Mouse (Mus musculus): ENCODE data around the gene Cnot3.
"Not testable (repeated sequence)": the region's sequence is repeated elsewhere in the genome, so short reads cannot be mapped to it uniquely, and the experiment has no call there.

Gene Cnot3

DNA sequence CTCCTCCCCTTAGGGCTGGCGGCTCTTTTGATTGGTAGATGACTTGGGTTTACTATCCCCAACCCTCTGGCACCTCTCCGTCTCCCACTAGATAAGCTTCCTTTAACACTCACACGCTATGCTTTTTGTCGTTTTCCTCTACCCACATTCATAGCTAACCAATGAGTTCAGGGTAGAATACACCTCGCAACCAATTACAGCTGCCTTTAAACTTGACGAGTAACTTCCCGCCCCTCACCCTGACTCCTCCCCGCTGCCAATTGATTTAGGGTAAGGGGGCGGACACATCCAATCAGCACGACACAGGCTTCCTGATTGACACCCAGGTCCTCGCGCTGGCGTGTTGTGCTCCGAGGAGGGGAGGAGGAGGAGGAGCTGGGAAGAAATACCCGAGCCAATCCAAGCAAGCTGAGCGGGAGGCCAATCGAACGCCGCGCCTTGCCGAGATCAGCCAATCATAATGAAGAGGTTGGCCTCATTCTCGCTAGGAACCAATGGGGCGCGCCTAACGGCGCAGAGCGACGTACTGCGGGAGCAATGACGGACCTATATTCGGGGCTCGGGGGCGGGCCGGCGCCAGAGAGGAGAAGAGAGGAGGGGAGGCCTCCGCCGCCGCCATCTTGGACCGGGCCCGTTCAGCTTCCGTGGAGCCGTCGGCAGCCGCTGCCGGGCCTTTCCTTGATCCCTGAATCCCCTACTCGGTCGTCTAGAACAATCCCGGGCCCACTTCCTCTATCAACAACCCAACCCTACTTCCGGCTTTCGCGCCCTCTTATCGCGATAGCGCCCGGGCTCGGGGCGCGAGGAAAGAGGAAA, at the start of gene Cnot3:
Cnot3 (plus strand) TSS at position 597 of the 816 bp plus-strand sequence.
- peak; percentile 100 for DNase-seq (ENCODE audit: low spot score)

DNA sequence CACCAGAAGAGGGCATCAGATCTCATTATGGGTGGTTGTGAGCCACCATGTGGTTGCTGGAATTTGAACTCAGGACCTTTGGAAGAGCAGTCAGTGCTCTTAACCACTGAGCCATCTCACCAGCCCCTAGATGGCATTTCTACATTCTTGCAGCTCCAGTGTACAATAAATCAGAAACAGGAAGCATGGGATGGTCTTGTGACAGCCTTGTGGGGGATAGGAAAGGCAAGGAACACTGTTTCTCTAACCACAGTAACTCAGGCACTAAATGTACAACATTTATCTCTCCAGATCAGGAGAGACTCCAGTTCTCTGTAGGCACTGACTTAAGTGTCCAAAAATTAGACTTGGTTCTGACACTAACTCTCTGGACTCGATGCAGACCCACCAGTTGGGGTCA, 47.3 kb upstream of the Cnot3 start:
- not testable (repeated sequence) for DNase-seq (ENCODE audit: low spot score)

DNA sequence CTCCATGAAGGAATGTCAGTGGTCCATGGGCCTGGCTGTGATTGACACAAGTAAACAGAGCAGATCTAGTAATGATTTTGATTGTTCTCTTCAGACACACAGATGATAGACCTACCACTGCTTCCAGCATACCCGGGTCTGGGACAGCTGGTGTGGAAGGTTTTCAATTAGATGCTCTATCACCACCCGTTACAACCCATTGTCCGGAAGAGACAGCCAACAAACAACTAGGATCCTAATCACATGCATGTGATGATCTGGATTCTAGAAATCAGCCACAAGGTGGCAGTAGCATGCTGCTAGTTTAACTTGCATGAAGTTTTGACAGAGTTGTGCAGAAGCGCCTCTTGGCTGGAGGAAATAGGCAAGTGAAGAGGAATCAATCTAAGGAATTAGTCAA, 43.9 kb upstream of the Cnot3 start:
- peak; percentile 65 for DNase-seq (ENCODE audit: low spot score)

DNA sequence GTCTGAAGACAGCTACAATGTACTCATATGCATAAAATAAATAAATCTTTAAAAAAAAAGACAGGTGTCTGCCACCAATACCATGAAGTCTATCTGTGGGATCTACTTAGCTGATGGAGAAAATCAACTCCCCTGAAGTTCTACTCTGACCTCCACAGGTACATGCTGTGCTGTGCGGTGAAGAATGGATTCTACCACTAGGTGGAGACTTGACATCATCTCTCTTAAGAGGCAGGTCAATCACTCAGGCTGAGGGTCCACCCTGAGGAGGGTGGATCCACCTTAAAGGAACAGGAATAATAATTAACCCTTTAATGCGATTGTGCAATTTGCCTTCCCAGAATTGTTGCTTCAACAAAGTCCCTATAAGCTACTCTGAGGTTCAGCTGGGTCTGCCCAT, 38.3 kb upstream of the Cnot3 start:
- no peak for DNase-seq (ENCODE audit: low spot score)

DNA sequence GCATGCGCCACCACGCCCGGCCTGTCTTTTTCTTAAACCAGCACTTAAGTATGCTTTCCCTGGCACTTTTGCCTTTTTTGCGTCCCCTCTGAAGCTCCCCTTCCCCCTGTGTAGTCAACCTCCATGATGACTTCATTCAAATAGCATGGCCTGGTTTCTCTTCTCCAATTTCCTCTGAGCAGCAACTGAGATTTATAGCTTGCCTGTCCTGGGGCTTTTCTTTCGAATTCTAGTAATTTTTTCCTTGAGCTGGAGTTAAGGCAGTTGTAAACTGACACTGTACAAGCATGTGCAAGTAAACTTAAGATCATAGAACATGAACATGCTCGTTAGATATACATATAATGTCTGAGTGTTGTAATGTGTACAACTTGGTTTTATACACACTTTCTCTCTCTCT, 37.7 kb upstream of the Cnot3 start:
- DNase-seq (ENCODE audit: low spot score) = no peak

DNA sequence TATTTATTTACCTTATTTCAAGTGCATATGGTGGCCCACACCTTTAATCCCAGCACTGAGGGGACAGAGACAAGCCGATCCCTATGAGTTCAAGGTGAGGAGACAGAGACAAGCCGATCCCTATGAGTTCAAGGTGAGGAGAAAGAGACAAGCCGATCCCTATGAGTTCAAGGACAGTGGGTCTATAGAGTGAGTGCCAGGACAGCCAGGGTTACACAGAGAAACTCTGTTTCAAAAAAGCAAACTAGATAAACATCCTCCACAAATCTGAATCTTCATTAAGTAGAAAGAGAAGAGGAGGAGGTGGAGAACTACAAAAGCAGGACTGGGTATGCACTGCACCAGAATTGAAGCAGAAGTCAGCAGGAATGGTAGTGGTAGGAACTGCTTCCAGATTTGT, 36.4 kb upstream of the Cnot3 start:
- no peak for DNase-seq (ENCODE audit: low spot score)

DNA sequence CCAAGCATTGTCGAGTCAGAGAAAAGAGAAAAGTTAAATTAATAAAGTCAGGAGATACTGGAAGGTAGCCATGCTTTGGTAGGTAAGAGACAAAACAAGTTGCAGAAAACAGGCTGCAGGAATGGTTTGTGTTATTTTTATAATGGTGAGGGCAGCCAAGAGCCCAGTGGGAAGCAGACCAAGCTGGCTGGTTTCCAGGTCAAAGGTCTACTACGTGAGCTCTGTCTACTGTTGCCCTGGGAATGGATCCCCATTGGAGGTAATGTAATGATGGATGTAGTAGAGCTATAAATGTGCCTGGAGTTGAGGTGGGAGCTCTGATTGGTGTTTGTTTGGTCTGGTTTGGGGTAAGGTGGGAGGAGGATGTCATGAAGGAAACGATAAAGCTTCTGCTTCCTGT, 36.0 kb upstream of the Cnot3 start:
- no peak for DNase-seq (ENCODE audit: low spot score)

DNA sequence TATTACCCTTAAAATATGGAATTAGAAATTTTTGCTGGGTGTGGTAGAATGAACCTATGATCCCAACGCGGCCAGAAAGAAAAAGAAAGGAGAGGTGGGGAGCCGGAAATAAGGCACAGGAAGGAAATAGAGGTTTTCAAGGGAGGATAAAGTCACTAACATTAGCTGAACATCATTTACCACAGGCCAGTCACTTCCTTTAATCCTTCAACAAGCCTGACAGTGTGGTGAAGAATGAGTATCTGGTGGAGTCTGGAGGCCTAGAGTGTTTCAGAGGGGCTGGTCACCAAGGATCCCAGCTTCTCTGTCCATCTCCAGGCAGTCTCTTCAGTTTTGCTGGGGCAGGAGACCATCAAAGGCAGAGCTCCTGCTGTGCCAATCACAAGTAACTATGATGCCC, 34.6 kb upstream of the Cnot3 start:
- no peak for DNase-seq (ENCODE audit: low spot score)

DNA sequence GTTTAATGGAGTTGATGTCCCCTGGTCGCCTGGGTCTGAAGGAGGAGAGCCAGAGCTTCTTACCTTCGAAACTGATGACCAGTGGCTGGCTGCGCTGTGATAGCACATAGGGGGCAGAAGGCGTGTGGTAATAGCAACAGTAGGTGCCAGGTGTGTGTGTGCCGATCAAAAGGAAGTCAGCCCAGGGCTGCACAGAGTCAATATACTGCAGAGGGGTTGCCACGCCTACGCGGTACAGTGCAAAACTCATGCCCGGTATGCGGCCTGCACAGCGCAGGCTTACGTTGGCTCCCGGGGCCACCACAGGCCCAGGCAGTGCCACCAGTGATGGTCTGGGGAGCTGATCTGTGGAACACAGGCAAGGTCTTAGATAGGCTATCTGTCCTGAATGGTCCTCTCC, 34.1 kb upstream of the Cnot3 start:
- DNase-seq (ENCODE audit: low spot score) = no peak

DNA sequence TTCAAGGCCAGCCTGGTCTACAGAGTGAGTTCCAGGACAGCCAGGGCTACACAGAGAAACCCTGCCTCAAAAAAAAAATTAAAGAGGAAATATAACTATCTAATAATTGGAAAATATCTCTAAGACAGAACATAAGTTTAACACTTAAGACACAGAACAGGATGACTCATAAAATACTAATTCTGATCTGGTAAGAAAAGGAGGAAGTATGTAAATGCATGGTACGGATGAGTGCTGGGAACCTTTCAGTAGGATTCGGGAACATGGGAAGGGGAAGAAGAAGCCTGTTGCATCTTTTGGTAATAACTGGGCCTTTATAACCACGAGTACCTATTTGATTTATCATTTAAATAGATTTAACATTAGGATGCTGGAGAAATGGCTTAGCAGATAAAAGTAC, 31.0 kb upstream of the Cnot3 start:
- DNase-seq (ENCODE audit: low spot score) = no peak

DNA sequence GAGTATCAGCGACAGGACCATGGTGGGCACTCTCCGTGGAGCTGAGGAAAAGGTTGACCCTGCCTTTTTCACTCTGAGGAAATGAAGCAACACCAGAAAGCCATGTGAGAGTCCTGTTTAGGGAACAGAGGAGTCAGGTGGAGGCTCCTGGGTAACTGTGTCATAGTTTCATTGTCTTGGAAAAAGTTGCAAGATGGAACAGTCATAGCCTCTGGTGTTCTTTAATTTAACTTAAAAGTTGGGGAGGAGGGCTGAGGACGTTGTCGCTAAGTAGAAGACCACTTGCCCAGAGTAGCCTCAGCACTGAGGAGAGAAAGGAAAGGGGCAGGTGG, 29.0 kb upstream of the Cnot3 start, which contains the start of gene Oscar:
Oscar (minus strand) TSS at position 101 of the 332 bp plus-strand sequence.
- DNase-seq (ENCODE audit: low spot score) = no peak

DNA sequence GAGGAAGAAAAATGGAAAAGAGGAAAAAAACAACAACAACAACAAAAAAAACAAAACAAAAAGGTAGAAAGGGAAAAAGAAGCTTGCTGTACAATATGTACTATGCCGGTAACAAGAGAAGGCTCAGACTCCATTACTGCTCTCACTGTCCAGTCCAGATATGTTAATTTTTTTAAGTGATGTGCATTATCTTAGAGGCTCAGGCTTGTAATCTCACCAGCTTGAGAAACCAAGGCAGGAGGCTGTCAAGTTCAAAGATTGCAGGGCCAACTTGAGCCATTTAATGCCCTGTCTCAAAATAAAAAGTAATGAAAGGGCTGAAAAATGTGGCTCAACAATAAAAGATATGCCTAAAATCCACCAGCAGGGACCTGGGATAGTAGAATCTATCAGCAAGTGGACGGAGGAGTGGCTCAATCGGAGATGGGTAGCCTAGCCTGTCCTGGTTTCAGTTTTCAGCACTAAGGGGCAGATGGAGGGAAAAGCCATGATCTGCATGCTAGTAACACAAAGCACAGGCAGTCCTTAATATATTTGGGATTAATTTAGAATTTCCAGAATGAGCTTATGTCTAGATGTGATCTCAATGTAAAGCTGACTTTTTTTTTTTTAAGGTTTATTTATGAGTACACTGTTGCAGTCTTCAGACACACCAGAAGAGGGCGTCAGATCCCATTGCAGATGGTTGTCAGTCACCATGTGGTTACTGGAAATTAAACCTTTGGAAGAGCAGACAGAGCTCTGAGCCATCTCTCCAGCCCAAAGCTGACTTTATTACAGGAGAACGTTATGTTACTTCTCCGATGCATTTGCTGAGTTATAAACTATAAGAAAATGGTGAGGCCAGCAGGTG, 28.5 kb upstream of the Cnot3 start:
- DNase-seq (ENCODE audit: low spot score) = no peak

DNA sequence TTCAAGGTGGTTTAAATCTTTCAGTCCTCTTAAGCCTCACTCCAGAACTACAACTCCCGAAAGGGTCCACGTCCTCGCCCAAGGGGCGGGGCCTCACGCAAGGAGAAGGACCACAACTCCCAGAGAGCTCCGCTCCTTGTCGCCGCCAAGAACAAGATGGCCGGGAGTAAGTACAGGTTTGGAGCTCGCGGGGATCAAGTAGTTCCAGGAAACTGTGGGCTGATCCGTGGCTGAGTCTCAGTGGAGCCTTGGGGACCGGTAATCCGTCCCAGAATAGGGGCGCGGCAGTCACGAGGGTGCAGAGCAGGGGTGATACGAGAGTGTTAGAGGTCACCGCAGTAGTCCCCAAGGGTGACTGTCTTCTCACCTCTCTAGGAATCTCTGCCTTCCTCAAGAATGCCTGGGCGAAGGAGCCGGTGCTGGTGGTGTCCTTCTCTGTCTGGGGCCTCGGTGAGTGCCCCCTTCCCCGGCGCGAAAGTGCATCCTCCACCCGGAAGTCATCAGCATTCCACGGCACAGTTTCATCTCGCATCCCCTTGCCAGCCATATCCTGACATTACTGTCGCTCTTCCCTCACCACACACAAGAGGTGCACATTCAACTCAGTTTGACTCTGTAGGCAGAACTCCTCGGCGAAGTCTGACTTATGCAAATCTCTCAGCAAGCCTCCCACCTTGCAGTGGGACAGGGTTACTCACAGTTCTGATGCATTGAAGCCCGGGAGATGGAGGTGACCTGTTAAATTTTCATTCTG, 27.6 kb upstream of the Cnot3 start, which contains the start of gene Ndufa3:
Ndufa3 (plus strand) TSS at position 132 of the 754 bp plus-strand sequence.
- peak; percentile 94 for DNase-seq (ENCODE audit: low spot score)

DNA sequence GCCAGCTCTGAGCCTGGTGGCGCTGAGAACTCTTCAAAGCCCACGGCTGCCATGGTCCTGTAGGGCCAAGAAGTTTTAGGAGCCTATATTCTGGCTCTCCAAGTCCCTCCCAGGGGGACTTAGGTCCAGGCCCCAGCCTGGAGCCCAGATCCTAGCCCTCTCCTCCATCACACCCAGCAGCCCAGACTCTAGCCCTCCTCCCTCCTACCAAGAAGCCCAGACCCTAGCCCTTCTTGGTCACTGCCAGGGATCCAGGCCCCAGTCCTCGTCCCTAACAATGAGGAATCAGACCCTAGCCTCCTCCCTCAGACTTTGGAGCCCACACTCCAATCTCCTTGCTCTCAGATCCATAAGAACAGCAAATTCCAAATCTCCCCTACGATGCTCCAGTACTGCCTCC, 16.0 kb upstream of the Cnot3 start:
- DNase-seq (ENCODE audit: low spot score) = no peak

DNA sequence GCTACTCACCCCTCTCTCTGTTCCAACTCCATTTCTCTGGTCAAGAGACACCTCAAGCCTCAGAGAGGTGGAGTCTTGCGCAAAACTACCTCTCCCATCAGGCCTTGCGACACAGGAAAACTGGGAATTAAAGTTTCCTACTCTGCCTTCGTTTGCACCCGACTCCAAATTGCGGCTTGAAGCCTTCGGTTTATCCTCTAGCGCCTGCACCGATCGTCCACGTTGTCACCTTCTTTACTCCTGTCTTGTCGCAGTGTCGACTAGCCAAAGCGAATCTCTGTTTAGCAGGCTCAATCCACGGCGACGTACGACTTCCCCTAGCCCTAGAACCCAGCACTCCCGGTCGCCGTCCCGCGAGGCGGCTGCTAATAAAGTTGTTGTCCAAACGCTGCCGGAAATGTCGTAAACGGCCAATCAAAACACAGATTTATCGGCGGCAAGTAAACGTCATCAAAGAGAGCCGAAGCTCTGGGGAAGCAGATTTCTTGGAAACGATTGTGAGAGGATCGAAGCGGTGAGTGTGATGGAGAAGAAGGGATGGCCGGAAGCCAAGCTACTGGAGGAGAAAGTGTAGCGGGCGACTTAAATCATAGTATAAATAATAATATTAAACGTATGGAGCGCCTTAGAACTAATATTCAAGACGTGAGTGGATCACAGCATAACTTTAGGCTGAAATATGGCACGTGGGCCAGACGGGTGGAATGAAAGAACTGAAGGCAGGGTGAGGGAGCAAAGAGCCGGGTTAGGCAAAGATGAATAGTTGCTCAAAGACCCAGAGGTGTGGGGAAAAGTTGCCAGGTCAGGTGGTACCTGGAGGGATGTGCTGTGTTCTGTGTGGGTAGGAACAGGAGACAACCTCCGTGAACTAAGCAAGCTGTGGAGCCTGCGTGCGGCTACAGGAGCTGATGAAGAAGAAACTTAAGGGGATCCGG, 15.3 kb upstream of the Cnot3 start, which contains the start of the genes Tfpt and Prpf31:
Tfpt (minus strand) TSS at position 387 of the 935 bp plus-strand sequence.
Prpf31 (plus strand) TSS at position 443 of the 935 bp plus-strand sequence.
- DNase-seq (ENCODE audit: low spot score) = peak; percentile 91

DNA sequence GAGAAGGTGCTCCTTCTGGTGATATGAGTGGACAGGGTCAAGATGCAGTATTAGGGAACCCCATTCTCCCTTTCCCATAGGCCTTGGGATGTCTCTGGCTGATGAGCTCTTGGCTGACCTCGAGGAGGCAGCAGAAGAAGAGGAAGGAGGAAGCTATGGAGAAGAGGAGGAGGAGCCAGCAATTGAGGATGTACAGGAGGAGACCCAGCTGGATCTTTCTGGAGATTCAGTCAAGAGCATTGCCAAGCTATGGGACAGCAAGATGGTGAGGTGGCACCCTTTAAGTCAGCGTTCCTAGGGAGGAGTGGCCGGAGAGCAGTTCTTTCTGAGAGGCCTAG, 14.6 kb upstream of the Cnot3 start:
- no peak for DNase-seq (ENCODE audit: low spot score)

DNA sequence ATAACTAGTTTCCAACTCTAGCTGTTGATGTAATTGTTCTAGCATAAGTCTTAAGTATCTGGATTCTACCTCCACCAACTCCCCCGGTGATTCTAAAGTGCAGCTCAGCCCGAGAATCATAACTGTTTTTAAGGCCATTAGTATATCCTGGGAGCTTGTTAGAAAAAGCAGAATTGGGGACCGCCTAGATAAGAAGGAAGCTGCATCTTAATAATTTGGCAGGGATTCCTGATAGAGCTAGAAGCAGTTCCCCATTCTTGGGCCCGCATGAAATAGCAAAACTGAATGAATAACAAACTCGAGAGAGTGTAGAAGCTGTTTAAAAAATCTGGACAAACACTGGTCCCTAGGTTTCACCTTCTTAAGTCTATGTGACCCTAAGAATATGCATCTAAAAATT, 1.7 kb upstream of the Cnot3 start:
- no peak for DNase-seq (ENCODE audit: low spot score)

DNA sequence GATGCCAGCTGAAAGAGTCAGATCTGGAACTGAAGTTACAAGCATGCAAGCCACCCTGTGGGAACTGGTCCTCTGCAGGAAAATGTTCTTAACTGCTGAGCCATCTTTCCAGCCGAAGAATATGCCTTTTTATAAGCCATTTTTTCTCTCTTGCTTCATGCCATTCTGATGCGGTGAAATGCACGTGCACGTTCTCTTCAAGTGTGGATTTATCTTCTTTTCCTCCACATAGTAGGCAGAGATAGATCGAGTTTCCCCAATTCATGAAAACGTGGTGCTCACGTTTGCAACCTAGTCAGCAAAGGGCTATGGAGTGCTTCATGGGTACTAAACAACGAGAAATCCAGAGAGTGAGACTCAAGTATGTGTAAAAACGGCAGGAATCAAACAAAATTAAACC, 1.2 kb upstream of the Cnot3 start:
- DNase-seq (ENCODE audit: low spot score) = no peak

DNA sequence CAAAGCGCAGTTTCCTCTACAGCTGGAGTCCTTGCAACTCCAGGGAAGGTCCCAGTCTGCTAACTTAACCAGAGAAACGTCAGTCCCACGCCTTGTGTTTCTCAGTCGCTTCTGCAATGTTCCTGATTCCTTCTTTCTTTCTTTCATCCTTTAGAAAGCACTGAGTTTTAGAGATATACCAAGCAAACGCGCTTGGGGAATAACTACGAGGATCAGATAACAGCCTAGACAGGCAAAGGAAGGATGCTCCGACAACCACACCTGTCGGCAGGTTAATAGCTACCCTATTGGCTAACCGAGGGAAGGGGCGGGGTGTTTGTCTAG, 758 bp upstream of the Cnot3 start:
- no peak for DNase-seq (ENCODE audit: low spot score)

DNA sequence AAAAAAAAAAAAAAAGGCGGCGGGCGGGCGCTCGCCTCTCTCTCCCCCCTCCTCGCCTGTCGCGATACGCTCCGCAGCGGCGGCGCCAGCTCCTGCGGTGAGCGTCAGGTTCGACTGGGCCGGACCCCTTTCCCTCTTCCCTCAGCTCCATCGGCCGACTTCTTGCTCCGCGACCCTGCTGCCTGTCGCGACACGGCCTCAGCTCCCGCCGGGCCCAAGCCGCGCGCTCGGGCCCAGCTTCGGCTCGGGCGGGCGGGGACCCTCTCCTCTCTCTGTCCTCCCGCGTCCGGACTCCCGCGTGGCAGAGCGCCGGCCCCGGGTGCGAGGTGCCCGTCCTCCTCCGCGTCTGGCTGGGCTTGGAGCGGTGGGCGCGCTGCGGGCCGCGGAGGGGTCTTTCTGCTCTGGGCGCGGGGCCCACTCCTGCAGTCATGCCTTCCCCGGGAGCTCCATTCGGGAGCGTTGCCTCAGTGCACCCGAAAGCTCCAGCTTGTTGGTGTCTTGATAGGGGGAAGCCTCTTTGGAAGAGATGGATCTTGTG, 489 bp downstream of the Cnot3 start:
- DNase-seq (ENCODE audit: low spot score) = no peak

DNA sequence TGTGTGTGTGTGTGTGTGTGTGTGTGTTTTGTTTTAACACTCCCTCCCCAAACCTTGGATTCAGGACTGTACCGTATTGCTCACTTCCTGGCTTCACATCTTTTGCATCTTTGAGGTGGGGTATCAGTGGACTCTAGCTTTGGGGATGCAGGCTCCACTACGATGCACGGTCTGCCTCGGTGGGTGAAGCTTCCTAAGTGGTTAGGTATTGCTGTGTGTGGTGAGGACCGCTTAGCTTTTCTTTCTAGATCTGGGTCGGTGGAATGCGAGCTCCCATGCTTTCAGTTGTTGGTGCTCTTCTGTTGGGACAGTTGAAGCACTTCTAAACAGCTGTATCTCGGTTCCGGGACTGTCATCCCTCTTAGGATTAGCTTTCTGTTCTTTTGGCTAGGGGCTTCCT, 1.1 kb downstream of the Cnot3 start:
- DNase-seq (ENCODE audit: low spot score) = no peak

Data from T-cell, adult 2 months (primary cell).